Mouse (Mus musculus): Measurements from ENCODE around the gene Gypa. TPM values are rescaled to one million over a fixed set of nuclear protein-coding genes. Genes with fewer than 3 reads are reported as not detected.

Gene Gypa
- polyA plus RNA-seq, 1 experiment from 2014 or later: 2.0 TPM

Other genes with a start within 250 kb of the Gypa start
- gene Frem3, start 117.3 kb downstream of the Gypa start, polyA plus RNA-seq (2015; fragmentation: Nextera tagmentation; extraction: Ambion mirVana): 0.05 TPM in 1 of 2 replicates, not detected in the other
- 66.9 and 71.4 TPM in 2 replicates for gene Smarca5, start 245.7 kb downstream of the Gypa start, polyA plus RNA-seq (2015; fragmentation: Nextera tagmentation; extraction: Ambion mirVana)